Mouse (Mus musculus) liver, embryonic 11.5 days (tissue): ENCODE measurements around the gene Pdxp. TPM values are rescaled to one million over a fixed set of nuclear protein-coding genes. Genes with fewer than 3 reads are reported as not detected.

ENCODE experiments used
- ATAC-seq: fragments of 200-750 bp; cut with Nextera tagmentation; replicated peaks from 2 replicates; pipeline ENCODE4 v1.8.0; 2017; ENCODE audit warnings: moderate number of reproducible peaks, mild to moderate bottlenecking, moderate TSS enrichment, moderate library complexity; ENCODE audit not compliant: low FRiP score
- DNase-seq: peaks from one replicate; pipeline ENCODE4 v3.0.0-alpha.2; 2017; ENCODE audit warnings: low spot score
- H3K27ac ChIP-seq: fragments of 300-500 bp; sonication (generic); 2 replicates; pipeline ENCODE4 v1.5.1; 2014; ENCODE audit warnings: mild to moderate bottlenecking, low read depth, low read length, control low read depth
- H3K27me3 ChIP-seq: fragments of 300-500 bp; sonication (generic); replicated peaks from 2 replicates; pipeline ENCODE4 v1.6.1; 2014; ENCODE audit warnings: low read length, mixed read lengths; ENCODE audit not compliant: control insufficient read depth, insufficient read depth
- H3K36me3 ChIP-seq: fragments of 300-500 bp; sonication (generic); 2 replicates; pipeline ENCODE4 v1.6.1; 2014; ENCODE audit warnings: mild to moderate bottlenecking, low read length, moderate library complexity, mixed read lengths; ENCODE audit not compliant: control insufficient read depth, insufficient read depth
- H3K4me1 ChIP-seq: fragments of 300-500 bp; sonication (generic); replicated peaks from 2 replicates; pipeline ENCODE4 v1.6.1; 2014; ENCODE audit warnings: low read length, mixed read lengths; ENCODE audit not compliant: control insufficient read depth, insufficient read depth
- H3K4me2 ChIP-seq: fragments of 300-500 bp; sonication (generic); 2 replicates; pipeline ENCODE4 v1.6.1; 2014; ENCODE audit warnings: mild to moderate bottlenecking, control low read depth, moderate library complexity
- H3K4me3 ChIP-seq: fragments of 300-500 bp; sonication (generic); 2 replicates; pipeline ENCODE4 v1.5.1; 2014; ENCODE audit warnings: low read depth, low read length, control low read depth
- H3K9ac ChIP-seq: fragments of 300-500 bp; sonication (generic); 2 replicates; pipeline ENCODE4 v1.6.1; 2014; ENCODE audit warnings: low read depth, low read length, control low read depth
- H3K9me3 ChIP-seq: fragments of 300-500 bp; sonication (generic); 2 replicates; pipeline ENCODE4 v1.6.1; 2016; ENCODE audit warnings: low read length, inconsistent platforms, mixed read lengths; ENCODE audit not compliant: control insufficient read depth
- WGBS: fragments of 180-500 bp; shearing (Covaris S2); extraction: QIAGEN DNeasy Blood & Tissue Kit; methylation state at CpG from one replicate; pipeline ENCODE4 v1.1.7; 2014; 5-methylcytosine and 5-hydroxymethylcytosine counted together
- polyA plus RNA-seq: library from polyadenylated mRNA; unstranded; fragments of >200 nt; fragmentation: Nextera tagmentation; extraction: Ambion mirVana; gene quantifications from 2 replicates; pipeline ENCODE4 v1.2.1, GENCODE M21; 2014

Gene Pdxp
- polyA plus RNA-seq, 1 experiment from 2014 or later: 23.7 TPM

DNA sequence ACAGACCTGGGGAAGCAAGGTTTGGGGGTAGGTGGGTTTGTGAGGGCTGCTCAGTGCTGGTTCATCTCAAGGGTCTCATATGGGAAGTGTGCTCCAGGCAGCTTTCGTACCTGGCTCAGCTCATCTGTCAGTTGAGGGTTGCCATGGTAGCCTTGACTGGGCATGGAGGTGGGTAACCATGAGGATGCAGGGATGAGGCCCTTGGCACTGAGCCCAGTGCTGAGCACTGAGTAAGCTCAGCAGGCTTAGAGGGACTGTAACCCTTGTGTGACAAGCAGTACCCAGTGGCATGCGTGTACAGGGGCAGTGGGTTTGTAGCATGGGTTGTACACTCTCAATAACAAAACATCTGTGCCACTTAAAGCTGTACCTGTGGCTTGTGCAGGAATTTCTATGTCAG is 24.2 kb downstream of the Pdxp start:
- peaks cover 34% of the 10 kb centered on the region for H3K36me3 ChIP-seq
- WGBS: 92% methylated on average over 2 of the region's 2 CpGs

DNA sequence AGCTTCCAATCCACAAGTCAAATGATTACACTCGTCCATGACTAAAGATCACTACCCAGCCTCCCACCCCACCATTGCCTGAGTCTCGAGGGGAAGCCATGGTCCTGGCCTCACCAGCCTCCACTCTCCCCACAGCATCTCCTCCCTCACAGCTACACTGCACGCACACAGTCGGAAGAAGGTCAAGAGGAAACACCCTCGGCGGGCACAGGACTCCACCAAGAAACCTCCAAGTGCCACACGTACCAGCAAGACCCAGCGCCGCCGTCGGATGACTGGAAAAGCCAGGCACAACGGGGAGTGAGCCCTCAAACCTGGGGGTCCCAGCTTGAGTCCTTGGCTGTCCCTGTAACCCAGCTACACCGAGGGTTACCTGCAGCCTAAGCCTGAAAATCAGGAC is 26.6 kb downstream of the Pdxp start:
- 92% methylated on average over 13 of the region's 13 CpGs for WGBS
- DNase-seq: no peak
- no peak overlapping the region for H3K4me2 ChIP-seq
- ATAC-seq: no peak
- peaks cover 14% of the 10 kb centered on the region for H3K4me1 ChIP-seq
- H3K27me3 ChIP-seq: no peaks in the 10 kb centered on the region
- no peak overlapping the region for H3K9ac ChIP-seq
- H3K9me3 ChIP-seq: no peaks in the 10 kb centered on the region
- H3K36me3 ChIP-seq: peaks cover 34% of the 10 kb centered on the region
- H3K4me3 ChIP-seq: no peak overlapping the region
- H3K27ac ChIP-seq: no peak overlapping the region

More for the DNA sequence above, 24.2 kb downstream of the Pdxp start:
- DNase-seq (no peak), ATAC-seq (no peak)
- Histone ChIP-seq H3K4me2 (no peak overlapping the region), H3K27ac (no peak overlapping the region), H3K4me1 (peaks cover 17% of the 10 kb centered on the region), H3K27me3 (no peaks in the 10 kb centered on the region), H3K9me3 (no peaks in the 10 kb centered on the region), H3K9ac (no peak overlapping the region), H3K4me3 (no peak overlapping the region)

DNA sequence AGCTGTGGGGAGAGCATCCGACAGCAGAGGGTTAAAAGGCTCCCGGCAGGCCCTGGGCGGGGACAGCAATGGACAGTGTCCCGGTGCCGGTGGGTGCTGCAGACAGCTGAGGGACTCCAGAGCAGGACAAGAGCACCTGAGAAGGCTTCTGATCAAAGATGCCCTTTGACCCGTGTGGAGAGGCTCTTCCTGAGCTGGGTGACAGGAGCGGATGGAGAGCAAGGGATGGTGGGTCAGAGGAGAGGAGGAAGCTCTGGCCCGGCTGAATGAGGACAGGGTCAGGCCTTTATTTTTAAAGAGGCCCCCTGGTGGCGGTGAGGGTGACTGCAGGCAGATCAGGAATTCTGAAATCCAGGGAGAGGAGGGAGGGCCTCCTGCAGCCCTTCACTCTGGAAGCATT is 28.9 kb downstream of the Pdxp start:
- WGBS: 15% methylated on average over 9 of the region's 9 CpGs

DNA sequence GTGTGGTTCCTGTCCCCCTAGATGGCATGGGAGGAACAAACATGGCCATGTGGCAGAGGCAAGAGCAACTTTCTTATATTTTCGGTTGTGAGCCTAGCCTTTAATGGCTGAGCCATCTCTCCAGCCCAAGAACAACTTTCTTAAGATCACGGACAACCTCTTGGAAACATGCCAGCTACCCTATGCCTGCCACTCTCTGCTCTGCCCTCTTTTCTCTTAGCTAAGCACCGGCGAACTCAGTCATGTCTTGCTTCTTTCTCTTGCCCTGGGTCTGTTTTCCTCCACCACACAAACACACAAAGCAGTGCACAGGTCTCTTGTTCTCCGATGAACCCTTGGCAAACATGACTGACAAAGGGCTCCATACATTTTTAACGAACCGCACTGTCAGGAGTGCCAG is 32.5 kb downstream of the Pdxp start:
- Histone ChIP-seq H3K9me3 (no peaks in the 10 kb centered on the region), H3K4me1 (peaks cover 9% of the 10 kb centered on the region), H3K27ac (no peak overlapping the region), H3K9ac (no peak overlapping the region), H3K27me3 (peaks cover 14% of the 10 kb centered on the region), H3K4me3 (no peak overlapping the region), H3K4me2 (no peak overlapping the region), H3K36me3 (no peaks in the 10 kb centered on the region)
- 83% methylated on average over 7 of the region's 7 CpGs for WGBS
- DNase-seq: no peak
- no peak for ATAC-seq

More for the DNA sequence above, 28.9 kb downstream of the Pdxp start:
- Histone ChIP-seq H3K9ac (peak overlapping the region; percentile 47), H3K4me2 (peak overlapping the region; percentile 61), H3K9me3 (no peaks in the 10 kb centered on the region), H3K27ac (peak overlapping the region; percentile 19; the same call in 1 of the 2 replicates), H3K4me1 (peaks cover 2% of the 10 kb centered on the region), H3K36me3 (peaks cover 26% of the 10 kb centered on the region), H3K27me3 (peaks cover 9% of the 10 kb centered on the region), H3K4me3 (peak overlapping the region; percentile 25)
- DNase-seq (peak; percentile 81), ATAC-seq (peak; percentile 63)

DNA sequence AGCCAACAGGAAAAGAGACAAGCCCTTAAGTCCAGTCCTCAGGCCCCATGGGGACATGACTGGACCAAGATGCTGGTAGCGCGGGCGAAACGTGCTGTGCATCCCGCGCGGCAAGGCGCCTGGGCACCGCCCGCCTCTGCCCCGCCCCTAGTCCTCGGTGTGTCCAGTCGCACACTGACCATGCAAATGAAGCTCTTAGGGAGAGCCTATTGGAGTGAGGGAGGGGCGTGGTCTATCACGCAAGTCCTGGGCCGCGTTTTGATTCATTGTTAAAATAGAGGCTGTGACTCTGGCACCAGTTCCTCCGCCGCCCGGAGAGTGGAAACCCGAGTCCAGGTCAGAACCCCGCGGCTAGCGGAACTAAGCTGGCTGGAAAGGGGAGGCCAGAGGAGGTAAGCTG is 33.9 kb downstream of the Pdxp start, which contains the start of gene Triobp:
TSS of gene Triobp (plus strand) at position 68 of the 400 bp plus-strand sequence.
- H3K9ac ChIP-seq: no peak within 1 kb of the TSS
- peak; percentile 83 for DNase-seq
- peak; percentile 89 for ATAC-seq
- WGBS: under 1% methylated on average over 24 of the region's 24 CpGs
- H3K27ac ChIP-seq: no peak within 1 kb of the TSS
- H3K27me3 ChIP-seq: peaks cover 14% of the 10 kb centered on the region
- peaks cover 7% of the 10 kb centered on the region for H3K4me1 ChIP-seq
- H3K9me3 ChIP-seq: no peaks in the 10 kb centered on the region
- peak within 1 kb of the TSS; percentile 81 for H3K4me2 ChIP-seq
- H3K36me3 ChIP-seq: no peaks in the 10 kb centered on the region
- peak within 1 kb of the TSS; percentile 48 for H3K4me3 ChIP-seq

DNA sequence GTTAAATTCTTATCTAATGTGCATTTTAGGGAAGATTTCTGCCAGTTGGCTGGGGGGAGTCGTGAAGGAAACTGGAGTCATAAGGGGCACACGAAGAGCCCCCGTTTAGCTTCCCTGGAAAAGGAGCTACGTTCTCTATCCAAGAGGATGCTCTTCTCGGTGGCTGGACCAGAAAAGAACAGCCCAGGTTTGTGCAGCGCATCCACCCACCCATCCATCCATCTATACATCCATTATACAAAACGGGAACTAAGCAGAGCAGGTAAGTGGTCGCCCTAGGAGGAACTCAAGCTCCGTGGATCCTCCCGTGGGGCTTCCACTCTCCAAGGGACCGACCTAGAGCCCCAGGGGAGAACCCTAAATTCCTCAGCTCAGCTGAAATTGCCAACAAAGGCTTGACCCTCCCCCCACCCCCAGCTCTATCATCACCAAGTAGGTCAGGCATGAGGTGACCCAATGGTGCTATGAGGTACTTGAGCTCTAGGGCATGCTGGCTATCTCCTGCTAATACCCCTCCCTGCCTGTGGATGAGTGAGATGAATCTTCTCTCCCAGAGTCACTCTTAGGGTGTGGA is 34.5 kb downstream of the Pdxp start:
- Histone ChIP-seq H3K36me3 (no peaks in the 10 kb centered on the region), H3K4me3 (peak overlapping the region; percentile 48), H3K4me1 (peaks cover 7% of the 10 kb centered on the region), H3K9ac (no peak overlapping the region), H3K27me3 (peaks cover 14% of the 10 kb centered on the region), H3K9me3 (no peaks in the 10 kb centered on the region), H3K27ac (no peak overlapping the region), H3K4me2 (peak overlapping the region; percentile 81)
- DNase-seq (no peak), ATAC-seq (no peak)
- 6% methylated on average over 11 of the region's 11 CpGs for WGBS

DNA sequence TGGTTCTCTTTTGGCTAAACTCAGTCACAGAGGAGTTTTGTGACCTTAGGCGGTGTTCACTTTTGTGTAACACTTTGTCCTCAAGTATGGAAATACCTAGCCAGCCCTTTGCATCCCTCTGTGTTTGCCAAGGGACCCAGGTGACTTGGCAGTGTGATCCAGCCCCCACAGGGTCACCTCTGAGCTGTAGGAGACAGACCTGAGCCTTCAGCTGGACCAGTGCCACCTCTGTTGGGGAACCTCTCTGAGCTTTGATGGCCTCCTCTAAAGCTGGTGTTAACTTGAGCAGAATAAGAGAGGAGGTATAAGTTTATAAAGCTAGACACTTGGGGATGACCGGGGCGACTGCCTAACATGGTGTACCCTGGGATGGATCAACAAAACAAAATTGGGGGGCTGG is 35.2 kb downstream of the Pdxp start:
- Histone ChIP-seq H3K9me3 (no peaks in the 10 kb centered on the region), H3K9ac (no peak overlapping the region), H3K27me3 (peaks cover 14% of the 10 kb centered on the region), H3K27ac (no peak overlapping the region), H3K36me3 (no peaks in the 10 kb centered on the region), H3K4me3 (no peak overlapping the region), H3K4me2 (no peak overlapping the region), H3K4me1 (peaks cover 7% of the 10 kb centered on the region)
- ATAC-seq (no peak), DNase-seq (no peak)
- WGBS: 94% methylated on average over 3 of the region's 3 CpGs

DNA sequence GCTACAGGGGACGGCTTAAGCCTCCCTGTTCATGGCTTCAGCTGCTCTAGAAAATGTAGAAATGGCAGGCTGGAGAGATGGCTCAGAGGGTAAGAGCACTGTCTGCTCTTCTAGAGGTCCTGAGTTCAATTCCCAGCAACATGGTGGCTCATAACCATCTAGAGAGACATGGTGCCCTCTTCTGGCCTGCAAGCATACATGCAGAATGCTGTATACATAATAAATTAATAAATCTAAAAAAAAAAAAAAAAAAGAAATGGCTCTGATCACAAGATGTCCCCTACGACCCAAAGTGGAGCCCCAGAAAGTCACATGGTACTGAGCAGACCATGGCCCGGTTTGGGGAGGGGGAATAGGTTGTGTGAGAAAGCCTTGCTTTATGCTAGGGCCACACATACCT is 41.9 kb downstream of the Pdxp start:
- Histone ChIP-seq H3K4me3 (no peak overlapping the region), H3K27ac (no peak overlapping the region), H3K4me1 (no peaks in the 10 kb centered on the region), H3K27me3 (0 out of 2 replicates have a peak, but pooled peaks cover 2% of the 10 kb centered on the region), H3K36me3 (no peaks in the 10 kb centered on the region), H3K4me2 (no peak overlapping the region), H3K9ac (no peak overlapping the region), H3K9me3 (no peaks in the 10 kb centered on the region)
- 65% methylated on average over 3 of the region's 3 CpGs for WGBS
- ATAC-seq (no peak), DNase-seq (no peak)

DNA sequence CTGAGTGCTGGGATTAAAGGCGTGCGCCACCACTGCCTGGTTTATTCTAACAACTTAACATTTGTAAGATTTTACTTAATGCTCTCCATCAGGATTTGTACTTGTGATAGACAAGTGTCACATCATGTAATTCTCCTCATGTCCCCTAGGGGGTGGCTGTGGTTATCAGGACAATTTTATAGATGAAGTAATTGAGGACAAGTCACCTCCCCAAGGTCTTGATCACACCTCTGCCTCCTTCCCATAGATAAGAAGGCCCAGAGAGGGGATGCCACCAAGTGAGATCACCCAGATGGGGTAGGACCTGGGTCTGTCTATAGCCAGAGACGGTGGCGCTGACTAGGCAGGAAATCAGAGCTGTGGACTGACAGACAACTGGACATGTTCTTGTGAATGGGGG is 42.6 kb downstream of the Pdxp start:
- H3K4me2 ChIP-seq: no peak overlapping the region
- 0 out of 2 replicates have a peak, but pooled peaks cover 2% of the 10 kb centered on the region for H3K27me3 ChIP-seq
- H3K27ac ChIP-seq: no peak overlapping the region
- no peaks in the 10 kb centered on the region for H3K36me3 ChIP-seq
- H3K9ac ChIP-seq: no peak overlapping the region
- H3K9me3 ChIP-seq: no peaks in the 10 kb centered on the region
- H3K4me3 ChIP-seq: no peak overlapping the region
- WGBS: 58% methylated on average over 4 of the region's 4 CpGs
- H3K4me1 ChIP-seq: no peaks in the 10 kb centered on the region
- DNase-seq (no peak), ATAC-seq (no peak)
